8 mouse cellular contexts compared by ENCODE assay signal in genomic region chr9:107296016-107296040, GRCm38 (mm10). TPM values are rescaled to one million over a fixed set of nuclear protein-coding genes. Genes with fewer than 3 reads are reported as not detected.
DNase-seq lines count a peak whose midpoint lies in the region; ATAC-seq and TF ChIP-seq lines count a peak whose summit lies in the region.

TSS of gene Cish (plus strand) at chr9:107296026.

- ATAC-seq in neural tube, embryonic 11.5 days (ENCODE audit: insufficient read depth, low FRiP score, low TSS enrichment), result no peak
- ATAC-seq in hindbrain, embryonic 15.5 days (ENCODE audit: low FRiP score, low read depth), result no peak
- ATAC-seq in midbrain, postnatal 0 days (ENCODE audit: low FRiP score), result no peak

- no peaks in the 10 kb centered on the region for H3K9me3 ChIP-seq in neural tube, embryonic 11.5 days (ENCODE audit: control insufficient read depth, low read length)
- no peaks in the 10 kb centered on the region for H3K9me3 ChIP-seq in forebrain, embryonic 10.5 days
- no peaks in the 10 kb centered on the region for H3K9me3 ChIP-seq in hindbrain, embryonic 15.5 days
- H3K9me3 ChIP-seq in midbrain, postnatal 0 days (ENCODE audit: low read length), result no peaks in the 10 kb centered on the region

- no peak for DNase-seq in neural tube, embryonic 11.5 days (ENCODE audit: low spot score)
- DNase-seq in neural tube, embryonic 10.5 days (ENCODE audit: extremely low spot score, low spot score), result no peak
- DNase-seq in forebrain, embryonic 10.5 days (ENCODE audit: extremely low spot score, low spot score), result no peak
- no peak for DNase-seq in midbrain, postnatal 0 days (ENCODE audit: low spot score)
- no peak for DNase-seq in cerebellum, postnatal 36 days
- DNase-seq in urinary bladder, adult 18-20 months (ENCODE audit: low spot score in 2 of 2), result no peak
- DNase-seq in urinary bladder, postnatal 10 days (ENCODE audit: low spot score), result no peak

- no peak for TF ChIP-seq CTCF in midbrain, postnatal 0 days (IDR thresholded peaks at IDR 0.05)

- H3K27ac ChIP-seq in neural tube, embryonic 11.5 days (ENCODE audit: low read depth, low read length), result no peak within 1 kb of the TSS
- H3K27ac ChIP-seq in forebrain, embryonic 10.5 days, result peak within 1 kb of the TSS; percentile 86
- peak within 1 kb of the TSS; percentile 62; the same call in 1 of the 2 replicates for H3K27ac ChIP-seq in hindbrain, embryonic 15.5 days (replicated peaks)
- no peak within 1 kb of the TSS for H3K27ac ChIP-seq in midbrain, postnatal 0 days (ENCODE audit: low read depth, low read length)

- H3K9ac ChIP-seq in neural tube, embryonic 11.5 days (ENCODE audit: low read length), result peak within 1 kb of the TSS; percentile 66
- H3K9ac ChIP-seq in hindbrain, embryonic 15.5 days, result peak within 1 kb of the TSS; percentile 84
- H3K9ac ChIP-seq in midbrain, postnatal 0 days (replicated peaks; ENCODE audit: low read length, poor library complexity, severe bottlenecking), result peak within 1 kb of the TSS; percentile 56

- peak within 1 kb of the TSS; percentile 59 for H3K4me3 ChIP-seq in neural tube, embryonic 11.5 days (ENCODE audit: low read depth, low read length)
- H3K4me3 ChIP-seq in forebrain, embryonic 10.5 days, result peak within 1 kb of the TSS; percentile 73
- peak within 1 kb of the TSS; percentile 84 for H3K4me3 ChIP-seq in hindbrain, embryonic 15.5 days
- peak within 1 kb of the TSS; percentile 70 for H3K4me3 ChIP-seq in midbrain, postnatal 0 days (ENCODE audit: low read depth, low read length)

- peaks cover 6% of the 10 kb centered on the region; the same call in 1 of the 2 replicates for H3K4me1 ChIP-seq in neural tube, embryonic 11.5 days (ENCODE audit: control insufficient read depth, insufficient read depth, low read length)
- H3K4me1 ChIP-seq in forebrain, embryonic 10.5 days, result peaks cover 32% of the 10 kb centered on the region
- peaks cover 27% of the 10 kb centered on the region for H3K4me1 ChIP-seq in hindbrain, embryonic 15.5 days (replicated peaks)
- H3K4me1 ChIP-seq in midbrain, postnatal 0 days (ENCODE audit: insufficient read depth, low read length), result peaks cover 4% of the 10 kb centered on the region

- H3K36me3 ChIP-seq in neural tube, embryonic 11.5 days (ENCODE audit: control insufficient read depth, insufficient read depth, low read length), result no peaks in the 10 kb centered on the region
- peaks cover 5% of the 10 kb centered on the region for H3K36me3 ChIP-seq in forebrain, embryonic 10.5 days (replicated peaks)
- H3K36me3 ChIP-seq in hindbrain, embryonic 15.5 days, result 0 out of 2 replicates have a peak, but pooled peaks cover under 1% of the 10 kb centered on the region
- H3K36me3 ChIP-seq in midbrain, postnatal 0 days (ENCODE audit: insufficient read depth, low read length), result peaks cover 7% of the 10 kb centered on the region

- no peaks in the 10 kb centered on the region for H3K27me3 ChIP-seq in neural tube, embryonic 11.5 days (ENCODE audit: control insufficient read depth, insufficient read depth, low read length)
- H3K27me3 ChIP-seq in forebrain, embryonic 10.5 days (ENCODE audit: poor library complexity, severe bottlenecking), result peaks cover 35% of the 10 kb centered on the region
- peaks cover 8% of the 10 kb centered on the region for H3K27me3 ChIP-seq in hindbrain, embryonic 15.5 days
- H3K27me3 ChIP-seq in midbrain, postnatal 0 days (ENCODE audit: insufficient read depth, low read length), result 0 out of 2 replicates have a peak, but pooled peaks cover 10% of the 10 kb centered on the region

- H3K4me2 ChIP-seq in neural tube, embryonic 11.5 days (ENCODE audit: low read depth), result peak within 1 kb of the TSS; percentile 90
- H3K4me2 ChIP-seq in hindbrain, embryonic 15.5 days, result peak within 1 kb of the TSS; percentile 89
- H3K4me2 ChIP-seq in midbrain, postnatal 0 days (ENCODE audit: low read depth, low read length, poor library complexity, severe bottlenecking), result peak within 1 kb of the TSS; percentile 88

RNA-seq across cellular contexts. Expression of gene Cish, which starts in this region (rescaled TPM):
- polyA plus RNA-seq in neural tube, embryonic 11.5 days (2014; fragmentation: Nextera tagmentation; extraction: Ambion mirVana), result 5.1 and 6.4 TPM in 2 replicates
- 7.2 and 7.6 TPM in 2 replicates for polyA plus RNA-seq in forebrain, embryonic 10.5 days (2016; fragmentation: Nextera tagmentation; extraction: Ambion mirVana)
- 10.9 and 13.7 TPM in 2 replicates for polyA plus RNA-seq in hindbrain, embryonic 15.5 days (2015; fragmentation: Nextera tagmentation; extraction: Ambion mirVana)
- total RNA-seq in midbrain, postnatal 0 days (2014; rRNA removed), result 2.4 and 6.0 TPM in 2 replicates
- polyA plus RNA-seq in midbrain, postnatal 0 days (2015; fragmentation: Nextera tagmentation; extraction: Ambion mirVana), result 6.5 and 6.7 TPM in 2 replicates

Comparison
In these comparisons a context has a peak if more than half of its experiments do, and no peak if none do; other contexts are left out.
1. H3K27ac ChIP-seq: peak in forebrain, embryonic 10.5 days (single experiment) and hindbrain, embryonic 15.5 days (single experiment); none in neural tube, embryonic 11.5 days (single experiment) and midbrain, postnatal 0 days (single experiment).
2. Peak in every context shown above with its lines, with median percentiles within 50 percentile points of each other: H3K4me2 ChIP-seq, H3K4me3 ChIP-seq and H3K9ac ChIP-seq.